Mouse (Mus musculus) urinary bladder, adult 2 months (tissue): ENCODE measurements around the gene Tle2. TPM values are rescaled to one million over a fixed set of nuclear protein-coding genes. Genes with fewer than 3 reads are reported as not detected.
A peak's percentile ranks its signal among the peaks of the same experiment; 100 is the strongest.

Experiments
- DNase-seq: peaks from one replicate; pipeline ENCODE4 v3.0.0; 2022; ENCODE audit warnings: low spot score
- polyA plus RNA-seq: library from polyadenylated mRNA; depleted of rRNA; stranded (reverse); fragments of >200 nt; gene quantifications from 2 replicates; pipeline ENCODE4 v1.2.3, GENCODE M21; 2012

The Tle2 gene
- polyA plus RNA-seq, 1 experiment, result 93.4 TPM

- peak; percentile 56 for DNase-seq
These were observed 859 bp downstream of the Tle2 start for GRCm38 (mm10) chr10:81575208-81575631.

- DNase-seq, result no peak
These were observed 1.3 kb downstream of the Tle2 start for GRCm38 (mm10) chr10:81575695-81576094.

GRCm38 (mm10) chr10:81579967-81580366 is 5.6 kb downstream of the Tle2 start:
- no peak for DNase-seq

- no peak for DNase-seq
These were observed 6.2 kb downstream of the Tle2 start for GRCm38 (mm10) chr10:81580441-81581070.

GRCm38 (mm10) chr10:81583347-81583746 is 9.0 kb downstream of the Tle2 start:
- no peak for DNase-seq

GRCm38 (mm10) chr10:81588739-81589138 is 14.4 kb downstream of the Tle2 start:
- no peak for DNase-seq

GRCm38 (mm10) chr10:81591846-81592245 is 17.5 kb downstream of the Tle2 start:
- DNase-seq, result no peak

GRCm38 (mm10) chr10:81592631-81593030 is 18.3 kb downstream of the Tle2 start:
- no peak for DNase-seq

GRCm38 (mm10) chr10:81593223-81593622 is 18.9 kb downstream of the Tle2 start:
- DNase-seq, result no peak

- DNase-seq, result no peak
These were observed 19.6 kb downstream of the Tle2 start for GRCm38 (mm10) chr10:81593935-81594334.

GRCm38 (mm10) chr10:81595599-81595998 is 21.2 kb downstream of the Tle2 start:
- DNase-seq, result no peak

- no peak for DNase-seq
These were observed 22.2 kb downstream of the Tle2 start for GRCm38 (mm10) chr10:81596611-81597010.

GRCm38 (mm10) chr10:81597137-81597950 is 23.0 kb downstream of the Tle2 start:
- DNase-seq, result no peak

GRCm38 (mm10) chr10:81598342-81598741 is 24.0 kb downstream of the Tle2 start:
- DNase-seq, result no peak

GRCm38 (mm10) chr10:81598871-81599270 is 24.5 kb downstream of the Tle2 start:
- no peak for DNase-seq

- no peak for DNase-seq
These were observed 25.3 kb downstream of the Tle2 start for GRCm38 (mm10) chr10:81599630-81600029.

- no peak for DNase-seq
These were observed 25.7 kb downstream of the Tle2 start for GRCm38 (mm10) chr10:81600096-81600495.

- DNase-seq, result peak; percentile 85
These were observed 26.4 kb downstream of the Tle2 start, which contains the start of gene Tle6 for GRCm38 (mm10) chr10:81600738-81601203. TSS of gene Tle6 (minus strand) at chr10:81601073.

GRCm38 (mm10) chr10:81601396-81601905 is 27.1 kb downstream of the Tle2 start:
- DNase-seq, result no peak

- no peak for DNase-seq
These were observed 28.4 kb downstream of the Tle2 start for GRCm38 (mm10) chr10:81602741-81603151.

GRCm38 (mm10) chr10:81604019-81604967 is 29.9 kb downstream of the Tle2 start:
- DNase-seq, result no peak
